Mouse (Mus musculus): Measurements from ENCODE around the gene Myo1b.

DNA sequence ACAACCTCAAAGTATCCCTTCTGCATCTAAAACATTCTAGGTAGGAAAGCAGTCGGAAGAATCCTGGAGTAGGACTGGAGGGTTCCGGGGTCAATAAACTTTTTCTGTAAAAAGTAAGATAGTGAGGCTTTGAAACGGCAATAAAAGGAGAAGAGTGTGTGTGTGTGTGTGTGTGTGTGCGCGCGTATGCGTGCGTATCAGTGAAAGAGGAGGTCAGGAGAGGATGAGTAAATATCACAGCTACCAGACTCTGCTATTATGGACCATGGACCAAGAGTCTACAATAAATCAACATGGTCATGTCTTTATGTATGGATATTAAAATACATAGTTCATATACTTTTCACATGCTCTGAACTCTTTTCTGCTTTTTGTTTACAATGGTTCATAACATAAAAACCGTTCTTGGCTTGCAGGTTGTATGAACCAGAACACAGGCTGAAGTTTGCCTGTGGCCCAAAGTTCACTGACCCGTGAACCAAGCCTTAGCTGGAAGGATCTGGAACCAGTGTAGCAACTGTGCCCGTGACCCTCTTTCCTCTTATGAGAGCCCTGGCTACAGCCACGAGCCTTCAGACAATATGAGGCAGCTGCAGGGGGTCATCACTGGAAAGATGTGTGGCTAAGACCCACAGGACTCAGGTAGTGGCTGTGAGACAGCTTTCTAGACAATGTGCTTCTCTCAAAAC is 145.9 kb downstream of the Myo1b start:
- no peak for TF ChIP-seq POLR2AphosphoS2 (IDR thresholded peaks at IDR 0.05; ENCODE audit: insufficient read length, low read depth)
- no peak for TF ChIP-seq POLR2A (IDR thresholded peaks at IDR 0.05; ENCODE audit: insufficient read length, low read depth)
- no peak for TF ChIP-seq TCF12 (IDR thresholded peaks at IDR 0.05; ENCODE audit: insufficient read depth, poor library complexity, severe bottlenecking)
- no peak for TF ChIP-seq REST (IDR thresholded peaks at IDR 0.05; ENCODE audit: insufficient read depth, insufficient read length)
- TF ChIP-seq E2F4 (IDR thresholded peaks at IDR 0.05; ENCODE audit: insufficient read depth): no peak
- TF ChIP-seq MAX (IDR thresholded peaks at IDR 0.05; ENCODE audit: low read depth): no peak
- no peak for TF ChIP-seq CEBPB (IDR thresholded peaks at IDR 0.05; ENCODE audit: insufficient read depth, poor library complexity, severe bottlenecking)
- no peak for TF ChIP-seq MYOD1 (IDR thresholded peaks at IDR 0.05; ENCODE audit: control insufficient read depth in 1 of 3, insufficient read length in 2 of 3, low read depth in 2 of 3)

Measured in myocyte (in vitro differentiated cells).